Mouse (Mus musculus) heart, postnatal 0 days (tissue): ENCODE results near the gene Ces1b. TPM values are rescaled to one million over a fixed set of nuclear protein-coding genes. Genes with fewer than 3 reads are reported as not detected.

ENCODE experiments used
- ATAC-seq: fragments of 200-750 bp; cut with Nextera tagmentation; 2 replicates; pipeline ENCODE4 v1.8.0; 2017; ENCODE audit warnings: low read depth, moderate number of reproducible peaks, moderate library complexity; ENCODE audit not compliant: insufficient read depth
- DNase-seq: peaks from one replicate; pipeline ENCODE4 v3.0.0-alpha.2; 2016; ENCODE audit warnings: low spot score
- H3K27ac ChIP-seq: fragments of 300-500 bp; sonication (generic); 2 replicates; pipeline ENCODE4 v1.5.1; 2014; ENCODE audit warnings: low read depth, mild to moderate bottlenecking
- H3K27me3 ChIP-seq: fragments of 300-500 bp; sonication (generic); 2 replicates; pipeline ENCODE4 v1.6.1; 2014; ENCODE audit warnings: low read length, mixed read lengths; ENCODE audit not compliant: control insufficient read depth, insufficient read depth
- H3K36me3 ChIP-seq: fragments of 300-500 bp; sonication (generic); replicated peaks from 2 replicates; pipeline ENCODE4 v1.6.1; 2014; ENCODE audit warnings: low read length, mixed read lengths; ENCODE audit not compliant: control insufficient read depth, insufficient read depth
- H3K4me1 ChIP-seq: fragments of 300-500 bp; sonication (generic); 2 replicates; pipeline ENCODE4 v1.6.1; 2014; ENCODE audit warnings: antibody characterized with exemption; ENCODE audit not compliant: control insufficient read depth, insufficient read depth
- H3K4me2 ChIP-seq: fragments of 300-500 bp; sonication (generic); 2 replicates; pipeline ENCODE4 v1.6.1; 2014; ENCODE audit warnings: low read depth, mild to moderate bottlenecking, low read length, moderate library complexity
- H3K4me3 ChIP-seq: fragments of 300-500 bp; sonication (generic); 2 replicates; pipeline ENCODE4 v1.5.1; 2014; ENCODE audit warnings: low read depth, low read length
- H3K9ac ChIP-seq: fragments of 300-500 bp; sonication (generic); replicated peaks from 2 replicates; pipeline ENCODE4 v1.6.1; 2014; ENCODE audit warnings: low read depth, low read length, mixed read lengths
- H3K9me3 ChIP-seq: fragments of 300-500 bp; sonication (generic); replicated peaks from 2 replicates; pipeline ENCODE4 v1.6.1; 2016; ENCODE audit warnings: low read length; ENCODE audit not compliant: control insufficient read depth
- CTCF ChIP-seq: IDR thresholded peaks from 2 replicates; pipeline ENCODE4 v1.5.1; 2016; ENCODE audit warnings: antibody characterized with exemption, control low read depth, low read depth
- EP300 ChIP-seq: IDR thresholded peaks from 2 replicates; pipeline ENCODE4 v1.6.1; 2016; ENCODE audit warnings: antibody characterized with exemption, low read depth
- WGBS: fragments of 180-500 bp; shearing (Covaris S2); extraction: QIAGEN DNeasy Blood & Tissue Kit; methylation state at CpG from one replicate; pipeline ENCODE4 v1.1.7; 2014; 5-methylcytosine and 5-hydroxymethylcytosine counted together
- polyA plus RNA-seq: library from polyadenylated mRNA; unstranded; fragments of >200 nt; fragmentation: Nextera tagmentation; extraction: Ambion mirVana; gene quantifications from 2 replicates; pipeline ENCODE4 v1.2.1, GENCODE M21; 2015
- total RNA-seq: library from RNA; depleted of rRNA; stranded (reverse); fragments of >200 nt; gene quantifications from 2 replicates; pipeline ENCODE4 v1.2.3, GENCODE M21; 2014; ENCODE audit warnings: low replicate concordance

Ces1b gene
- total and polyA plus RNA-seq, 2 experiments from 2014 or later = not detected

DNA sequence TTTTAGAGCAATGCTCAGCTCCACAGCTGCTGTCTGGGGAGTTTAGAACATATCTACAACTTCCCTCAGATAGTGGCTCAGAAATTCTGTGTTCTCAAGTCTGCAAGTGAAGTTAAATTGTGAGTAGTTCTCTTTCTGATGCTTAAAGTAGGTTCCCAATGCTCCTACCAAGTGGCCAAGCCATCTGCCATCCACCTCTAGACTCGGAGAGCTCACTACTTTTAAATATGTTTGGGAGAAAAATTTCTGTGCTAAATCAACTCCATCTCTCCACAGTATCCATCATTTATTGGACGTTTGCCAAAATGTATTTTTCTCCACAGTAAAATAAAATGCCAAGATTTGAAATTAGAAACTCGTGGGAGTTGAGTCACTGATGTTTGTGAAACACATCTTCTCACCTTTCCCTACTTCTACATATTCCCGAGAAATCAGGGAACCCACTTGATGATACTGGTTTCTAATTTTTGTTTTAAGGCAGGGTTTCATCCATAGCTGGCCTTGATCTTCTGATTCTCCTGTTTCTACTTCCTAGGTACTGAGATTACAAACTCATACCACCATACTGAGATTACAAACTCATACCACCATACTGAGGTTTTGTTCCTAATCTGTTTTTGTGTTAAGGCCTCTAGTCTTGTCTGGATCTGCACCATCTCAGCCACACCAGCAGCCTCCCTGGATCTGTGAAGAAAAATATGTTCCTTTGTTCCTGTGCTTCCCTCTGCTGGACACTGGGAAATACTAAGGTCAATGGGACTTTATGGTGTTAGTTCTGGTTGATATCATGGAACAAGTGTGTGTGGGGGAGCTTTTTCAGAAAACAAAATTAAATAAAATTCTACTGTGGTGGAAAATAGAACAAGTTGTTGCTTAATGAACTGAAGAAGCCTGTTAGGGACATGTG, 31.1 kb downstream of the Ces1b start:
- Histone ChIP-seq H3K9me3 (no peaks in the 10 kb centered on the region), H3K36me3 (no peaks in the 10 kb centered on the region), H3K4me3 (no peak overlapping the region), H3K4me2 (no peak overlapping the region), H3K27ac (no peak overlapping the region), H3K4me1 (no peaks in the 10 kb centered on the region), H3K9ac (no peak overlapping the region), H3K27me3 (no peaks in the 10 kb centered on the region)
- DNase-seq = peak; percentile 7
- 49% methylated on average over 4 of the region's 4 CpGs for WGBS
- ATAC-seq = no peak
- TF ChIP-seq CTCF = peak; percentile 38
- TF ChIP-seq EP300 = no peak

DNA sequence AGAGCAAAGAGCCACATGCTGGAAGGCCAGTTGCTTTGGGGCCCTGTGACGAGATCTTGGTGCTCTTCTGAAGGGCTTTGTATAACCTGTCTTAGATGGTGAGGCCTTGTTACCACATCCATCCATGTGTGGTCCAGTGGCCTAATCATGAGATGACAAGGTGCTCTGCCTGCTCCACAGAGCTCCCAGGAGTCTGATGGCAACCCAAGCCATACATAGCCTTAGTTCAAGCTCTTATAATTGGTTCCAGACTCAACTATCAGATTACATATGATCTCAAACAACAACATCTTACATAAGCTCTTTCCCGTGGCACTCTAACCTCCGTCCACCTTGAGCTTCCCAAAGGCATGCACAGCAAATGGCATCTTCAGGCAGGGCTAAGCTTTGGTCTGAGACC, 31.7 kb downstream of the Ces1b start, which contains the start of gene Ces1a:
Ces1a (minus strand) TSS at position 101 of the 400 bp plus-strand sequence.
- no peak within 1 kb of the TSS for H3K4me2 ChIP-seq
- no peaks in the 10 kb centered on the region for H3K27me3 ChIP-seq
- no peaks in the 10 kb centered on the region for H3K36me3 ChIP-seq
- no peaks in the 10 kb centered on the region for H3K4me1 ChIP-seq
- H3K4me3 ChIP-seq = no peak within 1 kb of the TSS
- ATAC-seq (no peak), DNase-seq (no peak)
- H3K9ac ChIP-seq = no peak within 1 kb of the TSS
- H3K9me3 ChIP-seq = no peaks in the 10 kb centered on the region
- 84% methylated on average over 3 of the region's 3 CpGs for WGBS
- no peak for TF ChIP-seq EP300
- no peak for TF ChIP-seq CTCF
- H3K27ac ChIP-seq = no peak within 1 kb of the TSS

DNA sequence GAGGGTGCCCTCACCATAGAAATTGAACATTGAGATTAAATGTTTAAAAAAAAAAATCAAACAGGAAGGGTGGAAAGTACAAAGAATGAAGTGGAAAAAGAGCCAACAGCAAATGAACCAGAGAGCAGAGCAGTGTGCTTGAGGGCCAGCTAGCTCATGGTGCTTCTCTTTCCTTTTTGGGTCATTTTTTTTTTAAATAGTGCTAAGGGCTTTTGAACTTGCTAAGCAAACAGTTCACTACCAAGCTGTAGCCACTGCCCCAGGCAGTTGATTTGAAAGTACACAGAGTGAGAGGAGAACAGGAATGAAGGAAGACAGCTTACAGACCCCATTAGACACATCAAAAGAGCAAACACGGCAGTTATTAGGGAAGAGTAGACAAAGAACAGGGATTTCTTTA, 36.7 kb downstream of the Ces1b start:
- Histone ChIP-seq H3K36me3 (no peaks in the 10 kb centered on the region), H3K4me1 (no peaks in the 10 kb centered on the region), H3K4me2 (no peak overlapping the region), H3K9ac (no peak overlapping the region), H3K27ac (no peak overlapping the region), H3K9me3 (no peaks in the 10 kb centered on the region), H3K4me3 (no peak overlapping the region), H3K27me3 (no peaks in the 10 kb centered on the region)
- no peak for DNase-seq
- TF ChIP-seq EP300 (no peak), CTCF (no peak)
- 56% methylated on average over 1 of the region's 1 CpGs for WGBS
- no peak for ATAC-seq

DNA sequence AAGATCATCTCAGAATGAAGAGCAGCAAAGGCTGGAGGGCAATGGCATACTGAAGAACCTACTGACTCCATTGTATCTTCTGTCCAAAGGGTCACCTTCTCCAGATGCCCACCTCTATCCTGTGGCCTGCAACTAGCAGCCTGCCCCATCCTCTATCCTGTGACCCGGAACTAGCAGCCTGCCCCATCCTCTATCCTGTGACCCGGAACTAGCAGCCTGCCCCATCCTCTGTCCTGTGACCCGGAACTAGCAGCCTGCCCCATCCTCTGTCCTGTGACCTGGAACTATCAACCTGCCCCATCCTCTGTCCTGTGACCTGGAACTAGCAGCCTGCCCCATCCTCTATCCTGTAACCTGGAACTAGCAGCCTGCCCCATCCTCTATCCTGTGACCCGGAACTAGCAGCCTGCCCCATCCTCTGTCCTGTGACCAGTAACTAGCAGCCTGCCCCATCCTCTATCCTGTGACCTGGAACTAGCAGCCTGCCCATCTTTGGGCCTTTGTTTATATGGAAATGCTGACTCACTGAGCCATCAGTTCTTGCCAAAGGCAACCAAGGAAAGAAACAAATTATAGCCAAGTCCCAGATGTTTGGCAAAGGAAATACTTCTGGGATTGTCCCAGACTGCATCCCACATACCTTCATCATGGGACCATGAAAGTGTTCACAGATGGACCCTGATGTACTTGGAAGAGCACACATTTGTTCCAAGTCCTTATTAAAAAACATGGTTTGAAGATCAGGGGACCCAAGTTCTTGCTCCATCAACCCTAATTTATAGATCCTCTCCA, 38.8 kb downstream of the Ces1b start:
- TF ChIP-seq CTCF (no peak), EP300 (no peak)
- ATAC-seq (no peak), DNase-seq (no peak)
- Histone ChIP-seq H3K9ac (no peak overlapping the region), H3K36me3 (no peaks in the 10 kb centered on the region), H3K4me3 (no peak overlapping the region), H3K27me3 (no peaks in the 10 kb centered on the region), H3K4me1 (no peaks in the 10 kb centered on the region), H3K9me3 (no peaks in the 10 kb centered on the region), H3K27ac (no peak overlapping the region), H3K4me2 (no peak overlapping the region)
- 80% methylated on average over 4 of the region's 4 CpGs for WGBS

DNA sequence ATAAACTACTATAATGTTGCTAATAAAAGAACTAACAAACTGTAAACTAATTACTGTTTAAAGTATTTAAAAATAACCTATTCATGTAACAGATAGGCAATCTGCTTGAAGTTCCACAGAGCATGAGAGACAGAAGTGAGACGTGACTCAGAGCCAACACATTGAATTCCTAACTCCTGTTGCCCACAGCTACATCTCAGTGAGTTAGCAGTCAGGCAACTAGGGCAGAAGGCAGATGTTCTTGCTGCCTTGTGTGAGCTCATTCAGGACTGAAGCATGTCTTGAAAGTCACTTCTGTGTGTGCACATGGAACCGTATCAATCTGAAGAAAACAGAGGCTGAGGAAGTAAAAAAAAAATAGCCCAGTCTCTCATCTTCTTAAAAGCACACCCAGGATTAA, 39.6 kb downstream of the Ces1b start:
- Histone ChIP-seq H3K27ac (no peak overlapping the region), H3K36me3 (no peaks in the 10 kb centered on the region), H3K4me1 (no peaks in the 10 kb centered on the region), H3K9me3 (no peaks in the 10 kb centered on the region), H3K4me2 (no peak overlapping the region), H3K9ac (no peak overlapping the region), H3K27me3 (no peaks in the 10 kb centered on the region), H3K4me3 (no peak overlapping the region)
- no peak for TF ChIP-seq EP300
- TF ChIP-seq CTCF = no peak
- 37% methylated on average over 2 of the region's 2 CpGs for WGBS
- DNase-seq (no peak), ATAC-seq (no peak)
